Mouse (Mus musculus) embryonic fibroblast, embryonic 13.5 days (primary cell): ENCODE data around the gene Tmem247.

Experiments
- CTCF ChIP-seq: IDR thresholded peaks from 2 replicates; pipeline ENCODE4 v1.5.1; 2011; ENCODE audit warnings: mild to moderate bottlenecking, control low read depth, low read length, moderate library complexity, borderline replicate concordance; ENCODE audit not compliant: insufficient read depth
- POLR2A ChIP-seq: IDR thresholded peaks from 2 replicates; pipeline ENCODE4 v1.6.1; 2011; ENCODE audit warnings: low read depth, mild to moderate bottlenecking, control low read depth, low read length, moderate library complexity

- TF ChIP-seq CTCF (no peak), POLR2A (no peak)
Observed at GRCm38 (mm10) chr17:86911261-86911660, 5.9 kb upstream of the Tmem247 start.
